Mouse (Mus musculus): Measurements from ENCODE around the gene Rabgef1.
"Not testable (repeated sequence)": the region's sequence is repeated elsewhere in the genome, so short reads cannot be mapped to it uniquely, and the experiment has no call there.

Rabgef1 gene

GRCm38 (mm10) chr5:130216781-130217180 is 45.2 kb downstream of the Rabgef1 start, which contains the start of gene Tmem248:
Gene Tmem248, plus strand, starts transcription at chr5:130217081.
- DNase-seq (ENCODE audit: low read depth, low spot score), result no peak

DNA sequence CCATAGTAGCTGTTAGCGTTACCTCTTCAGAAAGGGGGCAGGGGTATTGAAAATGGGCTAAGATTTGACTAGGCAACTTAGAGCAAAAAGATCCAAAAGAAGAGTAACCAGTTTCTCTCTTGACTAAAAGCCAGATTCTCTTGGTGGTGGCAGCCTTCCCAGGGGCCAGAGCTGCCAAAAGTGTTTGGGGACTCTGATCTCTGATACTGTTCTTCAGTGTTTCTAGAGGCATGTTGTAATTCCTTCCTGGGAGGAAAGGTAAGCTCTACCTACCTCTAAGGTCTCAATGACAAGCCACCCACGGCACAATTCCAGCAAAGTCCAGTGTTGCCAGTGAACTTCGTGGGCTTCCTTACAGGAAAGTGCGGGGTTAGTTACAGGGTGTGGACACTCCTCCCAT is 45.8 kb downstream of the Rabgef1 start:
- no peak for DNase-seq (ENCODE audit: low read depth, low spot score)

DNA sequence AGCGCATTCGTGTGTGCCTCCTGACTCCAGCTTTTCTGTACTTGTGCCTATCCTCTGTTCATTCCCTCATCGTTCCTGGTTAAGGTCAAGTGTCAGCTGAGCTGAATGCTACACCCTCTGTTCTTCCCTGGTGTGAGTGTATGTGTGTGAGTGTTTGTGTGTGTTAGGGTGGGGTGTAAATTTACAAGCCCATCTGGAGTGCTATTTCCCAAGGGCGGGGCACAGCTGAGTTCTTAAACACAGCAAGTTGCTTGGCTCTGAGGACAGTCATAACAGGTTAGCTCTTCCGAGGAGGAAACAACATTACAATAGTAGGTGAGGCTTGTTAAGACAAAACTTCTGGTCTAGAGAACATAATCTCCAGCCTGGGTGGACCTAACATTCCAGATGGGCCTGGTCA is 46.7 kb downstream of the Rabgef1 start:
- no peak for DNase-seq (ENCODE audit: low read depth, low spot score)

DNA sequence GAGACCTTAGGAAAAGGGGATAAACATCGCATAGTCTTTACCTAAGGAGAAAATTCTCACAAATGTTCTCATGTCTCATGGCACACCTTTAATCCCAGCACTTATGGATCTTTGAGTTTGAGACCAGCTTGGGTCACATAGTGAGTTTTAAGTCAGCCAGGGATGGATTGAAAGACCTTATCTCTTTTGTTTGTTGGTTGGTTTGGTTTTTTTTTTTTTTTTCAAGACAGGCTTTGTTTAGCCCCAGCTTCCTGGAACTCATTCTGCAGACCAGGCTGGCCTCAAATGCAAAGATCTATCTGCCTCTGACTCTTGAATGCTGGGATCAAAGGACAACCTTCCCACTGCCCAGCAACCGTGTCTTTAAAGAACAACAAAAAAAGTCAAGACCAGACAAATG is 49.7 kb downstream of the Rabgef1 start:
- no peak for DNase-seq (ENCODE audit: low read depth, low spot score)

DNA sequence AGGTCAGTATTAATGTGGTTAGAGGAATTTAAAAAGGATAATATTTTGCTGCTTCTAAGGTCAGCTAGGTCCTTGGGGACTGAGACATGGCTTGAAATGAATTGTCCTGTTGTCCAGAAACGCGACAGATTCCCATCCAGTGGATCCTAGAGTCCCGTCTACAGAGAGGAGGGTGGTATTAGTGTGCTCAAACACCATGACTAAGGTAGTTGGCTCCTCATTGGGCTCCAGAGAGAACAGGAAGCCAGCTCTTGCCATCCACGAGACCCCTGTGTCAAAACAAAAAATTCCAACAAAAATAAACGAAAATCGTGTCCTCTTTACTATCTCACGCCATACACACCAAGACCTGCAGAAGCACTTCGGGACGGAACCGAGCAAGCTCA is 50.2 kb downstream of the Rabgef1 start:
- DNase-seq (ENCODE audit: low read depth, low spot score), result no peak

DNA sequence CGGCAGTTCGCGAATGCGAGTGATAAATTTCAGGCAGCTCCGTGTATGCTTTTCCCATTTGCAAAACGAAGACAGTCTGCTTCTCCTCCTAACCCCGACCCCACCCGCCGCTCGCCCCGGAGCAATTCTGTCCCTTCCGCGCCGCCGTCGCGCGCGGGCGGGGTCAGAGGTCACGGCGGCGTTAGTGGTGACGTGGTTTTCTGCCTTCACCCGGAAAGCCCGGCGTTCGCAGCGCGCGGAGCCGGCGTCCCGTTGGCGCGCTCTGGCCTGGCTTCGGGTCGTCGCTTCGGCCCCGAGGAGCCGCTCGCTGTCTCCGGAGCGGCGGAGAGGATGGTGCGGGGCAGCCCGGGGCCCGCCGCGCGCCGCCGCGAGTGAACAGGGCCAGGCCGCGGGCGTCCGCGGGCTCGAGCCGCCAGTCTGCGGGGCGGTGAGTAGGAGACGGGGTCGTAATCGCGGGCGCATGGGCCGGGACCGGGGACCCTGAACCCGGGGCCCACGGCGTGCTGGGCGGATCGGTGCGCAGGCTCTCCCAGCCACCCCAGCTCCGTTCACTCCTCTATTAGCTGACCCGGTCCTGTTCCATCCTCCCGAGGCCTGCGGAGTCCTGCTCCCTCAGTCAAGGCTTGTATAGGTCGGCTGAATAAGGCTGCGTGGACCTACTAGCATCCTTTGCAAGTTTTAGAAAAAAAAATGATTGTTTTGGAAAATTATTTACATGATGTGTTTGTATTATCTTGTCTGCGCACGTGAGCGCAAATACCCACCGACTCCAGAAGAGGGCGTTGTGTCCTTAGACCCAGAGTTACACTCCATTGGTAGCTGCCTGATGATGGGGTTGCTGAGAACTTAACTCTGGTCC is 50.8 kb downstream of the Rabgef1 start:
- peak; percentile 71 for DNase-seq (ENCODE audit: low read depth, low spot score)

GRCm38 (mm10) chr5:130226790-130227189 is 55.2 kb downstream of the Rabgef1 start:
- DNase-seq (ENCODE audit: low read depth, low spot score), result no peak

DNA sequence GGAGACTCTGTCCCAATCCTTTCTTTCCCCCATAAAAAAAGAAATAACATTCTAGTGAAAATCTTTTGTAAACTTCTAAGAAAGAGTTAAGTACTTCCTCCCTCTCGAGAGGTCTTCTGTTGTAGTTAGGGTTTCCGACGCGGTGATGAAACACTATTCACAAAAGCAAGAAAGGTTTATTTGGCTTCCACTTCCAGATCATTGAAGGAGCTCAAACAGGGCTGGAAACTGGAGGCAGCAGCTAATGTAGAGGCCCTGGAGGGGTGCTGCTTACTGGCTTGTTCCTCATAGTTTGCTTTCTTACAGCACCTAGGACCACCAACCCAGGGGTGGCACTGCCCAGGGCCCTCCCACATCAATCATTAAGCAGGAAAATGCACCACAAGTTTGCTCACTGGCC is 56.5 kb downstream of the Rabgef1 start:
- no peak for DNase-seq (ENCODE audit: low read depth, low spot score)

GRCm38 (mm10) chr5:130236302-130236701 is 64.7 kb downstream of the Rabgef1 start:
- no peak for DNase-seq (ENCODE audit: low read depth, low spot score)

DNA sequence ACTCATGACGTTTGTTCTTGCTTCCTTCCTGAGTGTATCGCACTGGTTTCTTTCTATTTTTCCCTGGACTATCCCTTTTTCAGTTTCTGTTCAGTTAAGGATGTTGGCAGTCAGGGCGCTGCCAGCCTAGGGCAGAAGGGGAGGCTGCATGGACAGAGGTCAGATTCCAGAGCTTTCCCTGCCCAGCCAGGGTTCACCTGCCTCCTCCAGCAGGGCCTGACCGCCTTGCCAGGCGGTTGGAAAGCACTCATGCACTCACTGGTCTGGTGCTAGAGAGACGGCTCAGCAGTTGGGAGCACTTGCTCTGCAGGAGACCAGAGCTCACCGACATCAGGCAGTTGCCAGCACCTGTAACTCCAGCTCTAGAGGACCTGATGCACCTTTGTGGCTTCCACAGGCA is 67.6 kb downstream of the Rabgef1 start:
- DNase-seq (ENCODE audit: low read depth, low spot score), result no peak

DNA sequence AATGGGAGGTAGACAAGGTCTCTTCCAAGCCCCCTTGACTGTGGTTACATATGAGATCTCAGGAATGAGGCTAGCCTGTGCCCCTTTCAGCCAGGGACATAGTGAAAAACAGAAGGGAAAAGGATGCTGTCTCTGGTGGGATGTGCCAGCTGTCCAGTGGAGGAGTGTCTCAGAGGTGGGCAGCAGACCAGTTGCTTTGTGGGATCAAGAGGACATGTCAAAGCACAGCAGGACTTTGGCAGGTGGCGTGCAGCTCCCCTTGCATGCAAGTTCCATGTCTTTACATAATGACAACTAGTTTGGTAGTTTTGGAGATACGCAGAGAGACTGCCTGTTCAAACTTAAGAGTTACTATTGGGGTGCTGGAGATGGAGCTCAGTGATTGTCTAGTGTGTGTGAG is 68.3 kb downstream of the Rabgef1 start:
- DNase-seq (ENCODE audit: low read depth, low spot score), result no peak

GRCm38 (mm10) chr5:130241426-130241825 is 69.8 kb downstream of the Rabgef1 start:
- no peak for DNase-seq (ENCODE audit: low read depth, low spot score)

- DNase-seq (ENCODE audit: low read depth, low spot score), result no peak
Measured at GRCm38 (mm10) chr5:130247823-130248222, 76.2 kb downstream of the Rabgef1 start.

DNA sequence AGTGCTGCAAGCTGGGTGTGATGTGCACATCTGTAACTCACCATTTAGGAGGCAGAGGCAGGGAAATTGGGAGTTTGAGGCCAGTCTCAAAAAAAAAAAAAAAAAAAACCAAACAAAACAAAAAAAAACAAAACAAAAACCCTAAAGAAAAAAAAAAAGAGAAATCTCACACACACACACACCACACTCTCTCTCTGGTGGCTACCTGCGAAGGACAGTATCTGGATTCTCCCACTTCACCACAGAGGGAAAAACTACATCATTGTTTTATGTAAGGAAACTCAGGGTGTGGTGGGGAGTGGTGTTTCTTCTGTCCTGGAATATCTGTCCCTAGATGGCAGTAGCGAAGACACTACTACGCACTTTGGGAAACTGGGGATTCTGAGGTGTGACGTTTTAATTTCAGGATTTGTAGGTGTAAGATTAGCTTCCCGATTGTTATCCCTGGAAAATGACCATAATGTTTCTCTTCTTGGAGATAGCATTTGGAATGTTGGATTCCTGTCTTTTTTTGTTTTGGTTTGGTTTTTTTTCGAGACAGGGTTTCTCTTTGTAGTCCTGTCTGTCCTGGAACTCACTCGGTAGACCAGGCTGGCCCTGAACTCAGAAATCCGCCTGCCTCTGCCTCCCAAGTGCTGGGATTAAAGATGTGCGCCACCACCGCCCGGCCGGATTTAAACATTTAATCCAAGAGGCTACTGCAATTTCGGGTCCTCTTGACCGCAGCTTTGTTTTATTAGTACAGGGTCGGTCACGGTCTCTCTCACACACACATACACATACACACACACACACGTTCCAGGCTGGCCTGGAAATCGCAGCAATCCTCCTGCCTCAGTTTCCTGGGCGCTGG is 82.8 kb downstream of the Rabgef1 start:
- no peak for DNase-seq (ENCODE audit: low read depth, low spot score)

GRCm38 (mm10) chr5:130255017-130255720 is 83.6 kb downstream of the Rabgef1 start, which contains the start of the genes Sbds and Tyw1:
Gene Sbds, minus strand, starts transcription at chr5:130255530.
Gene Tyw1, plus strand, starts transcription at chr5:130255619.
- peak; percentile 97 for DNase-seq (ENCODE audit: low read depth, low spot score)

GRCm38 (mm10) chr5:130255799-130256525 is 84.4 kb downstream of the Rabgef1 start:
- not testable (repeated sequence) for DNase-seq (ENCODE audit: low read depth, low spot score)

DNA sequence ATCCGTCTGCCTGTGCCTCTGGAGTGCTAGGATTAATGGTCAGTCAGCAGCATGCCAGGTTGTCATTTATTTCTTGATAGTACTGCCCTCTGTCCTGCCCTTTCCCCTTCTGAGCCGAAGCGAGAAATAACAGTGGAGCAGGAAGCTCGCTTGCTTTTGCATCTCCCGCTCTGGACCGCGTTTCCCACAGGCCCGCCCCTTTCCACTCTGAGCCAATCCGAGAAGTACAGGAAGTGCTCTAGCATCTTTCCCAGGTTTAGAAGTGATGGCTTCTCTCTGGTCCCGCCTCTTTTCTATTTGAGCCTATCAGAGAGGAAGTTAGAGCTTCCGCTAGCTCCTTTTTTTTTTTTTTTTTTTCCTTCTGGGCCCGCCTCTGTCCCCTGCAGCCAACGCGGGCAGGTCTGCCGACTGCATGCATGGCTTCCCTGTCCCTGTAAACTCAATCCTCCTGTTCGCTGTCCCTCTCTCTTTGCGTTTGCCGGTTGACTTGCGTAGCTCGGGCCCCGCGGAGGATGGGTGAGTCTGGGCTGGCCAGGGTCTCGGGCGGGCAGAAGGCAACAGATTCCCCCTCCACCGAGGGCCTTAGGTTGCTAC is 85.2 kb downstream of the Rabgef1 start:
- peak; percentile 85 for DNase-seq (ENCODE audit: low read depth, low spot score)

GRCm38 (mm10) chr5:130257303-130257702 is 85.7 kb downstream of the Rabgef1 start:
- DNase-seq (ENCODE audit: low read depth, low spot score), result no peak

- DNase-seq (ENCODE audit: low read depth, low spot score), result no peak
Measured at GRCm38 (mm10) chr5:130263454-130263853, 91.9 kb downstream of the Rabgef1 start.
